30 mouse cellular contexts compared by ENCODE assay signal in the genomic region with DNA sequence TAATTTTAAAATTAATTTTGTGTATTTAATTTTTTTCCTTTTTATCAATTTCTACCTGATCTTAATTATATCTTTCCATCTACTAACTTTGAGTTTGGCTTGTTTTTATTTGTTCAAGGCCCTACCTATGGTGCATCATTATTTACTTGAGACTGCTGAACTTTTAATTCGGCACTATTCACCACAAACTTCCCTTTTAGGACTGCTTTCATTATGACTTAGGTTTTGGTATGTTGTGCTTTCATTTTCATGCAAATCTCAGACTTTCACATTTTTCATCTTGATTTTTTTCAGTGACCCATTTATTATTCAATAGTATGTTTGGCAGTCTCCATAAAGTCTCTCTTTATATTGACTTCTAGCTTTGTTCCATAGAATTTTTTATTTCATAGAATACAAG. TPM values are rescaled to one million over a fixed set of nuclear protein-coding genes. Genes with fewer than 3 reads are reported as not detected.
"Had no signal": no experiment of that assay in that cellular context is flagged by ENCODE, and none has a peak within 500 bp of the region (broad histone marks: within the 10 kb centered on the region; RNA-seq: fewer than 3 reads in every experiment).

No protein-coding gene starts in this region.

- H3K4me1 ChIP-seq: embryonic facial prominence, embryonic 10.5 days; embryonic facial prominence, embryonic 12.5 days; embryonic facial prominence, embryonic 13.5 days; embryonic facial prominence, embryonic 15.5 days; forebrain, embryonic 10.5 days; forebrain, embryonic 12.5 days; forebrain, embryonic 13.5 days; forebrain, embryonic 15.5 days had no signal

- H3K4me2 ChIP-seq: embryonic facial prominence, embryonic 12.5 days; embryonic facial prominence, embryonic 13.5 days; embryonic facial prominence, embryonic 15.5 days; forebrain, embryonic 12.5 days; forebrain, embryonic 13.5 days; forebrain, embryonic 15.5 days had no signal

- H3K9me3 ChIP-seq: embryonic facial prominence, embryonic 10.5 days; embryonic facial prominence, embryonic 12.5 days; embryonic facial prominence, embryonic 13.5 days; embryonic facial prominence, embryonic 15.5 days; forebrain, embryonic 10.5 days; forebrain, embryonic 12.5 days; forebrain, embryonic 13.5 days; forebrain, embryonic 15.5 days had no signal

- H3K4me3 ChIP-seq: embryonic facial prominence, embryonic 10.5 days; embryonic facial prominence, embryonic 12.5 days; embryonic facial prominence, embryonic 13.5 days; embryonic facial prominence, embryonic 15.5 days; erythroblast, embryonic 14.5 days; forebrain, embryonic 10.5 days; forebrain, embryonic 12.5 days; forebrain, embryonic 13.5 days; forebrain, embryonic 15.5 days; gastrocnemius, adult 2 months; heart, adult 2 months had no signal

- H3K27me3 ChIP-seq: embryonic facial prominence, embryonic 12.5 days; embryonic facial prominence, embryonic 13.5 days; embryonic facial prominence, embryonic 15.5 days; forebrain, embryonic 12.5 days; forebrain, embryonic 13.5 days; forebrain, embryonic 15.5 days had no signal

- H3K9ac ChIP-seq: embryonic facial prominence, embryonic 12.5 days; embryonic facial prominence, embryonic 13.5 days; embryonic facial prominence, embryonic 15.5 days; forebrain, embryonic 12.5 days; forebrain, embryonic 13.5 days; forebrain, embryonic 15.5 days; forebrain, postnatal 0 days had no signal

- H3K27ac ChIP-seq: embryonic facial prominence, embryonic 10.5 days; embryonic facial prominence, embryonic 12.5 days; embryonic facial prominence, embryonic 13.5 days; embryonic facial prominence, embryonic 15.5 days; forebrain, embryonic 10.5 days; forebrain, embryonic 12.5 days; forebrain, embryonic 13.5 days; forebrain, embryonic 15.5 days; gastrocnemius, adult 2 months; heart, adult 2 months had no signal

- DNase-seq: cerebellum, adult 9-10 months; cerebellum, adult 9-11 months; embryo, embryonic 11 days; forebrain, postnatal 0 days; gastrocnemius, adult 2 months; gastrocnemius, postnatal 10 days; gastrocnemius, postnatal 14 days; gastrocnemius, postnatal 25 days; gastrocnemius, postnatal 36 days; heart, adult 11 months; heart, adult 18-20 months; heart, adult 2 months had no signal

- ATAC-seq: forebrain, embryonic 13.5 days; forebrain, embryonic 14.5 days; forebrain, embryonic 15.5 days; forebrain, embryonic 16.5 days; forebrain, postnatal 0 days had no signal

- H3K36me3 ChIP-seq: embryonic facial prominence, embryonic 10.5 days; embryonic facial prominence, embryonic 12.5 days; embryonic facial prominence, embryonic 13.5 days; embryonic facial prominence, embryonic 15.5 days; forebrain, embryonic 10.5 days; forebrain, embryonic 12.5 days; forebrain, embryonic 15.5 days had no signal

RNA-seq across cellular contexts. Expression of a gene that starts 24.7 kb away (rescaled TPM):
- total RNA-seq: common myeloid progenitor, adult 5-6 weeks; forebrain, postnatal 0 days; gastrocnemius, adult 18-20 months; gastrocnemius, adult 8-10 months; gastrocnemius, postnatal 25 days; granulocyte monocyte progenitor cell, adult 5-6 weeks; heart, adult 18-20 months; heart, adult 2 months; heart, adult 8-10 months had no signal
- polyA plus RNA-seq: embryonic facial prominence, embryonic 12.5 days; embryonic facial prominence, embryonic 13.5 days; embryonic facial prominence, embryonic 14.5 days; embryonic facial prominence, embryonic 15.5 days; erythroblast, embryonic 14.5 days; forebrain, embryonic 10.5 days; forebrain, embryonic 11.5 days; forebrain, embryonic 12.5 days; forebrain, embryonic 13.5 days; forebrain, embryonic 14.5 days; forebrain, embryonic 15.5 days; forebrain, embryonic 16.5 days; heart, adult 2 months had no signal
